Mouse (Mus musculus) G1E (cell line): ENCODE results near the gene Bnip1.

Experiments used
- CTCF ChIP-seq: IDR thresholded peaks from 2 replicates; pipeline ENCODE4 v1.5.1; 2012; ENCODE audit warnings: low read depth, low read length, inconsistent platforms, mixed read lengths
- GATA1 ChIP-seq: IDR thresholded peaks from 2 replicates; pipeline ENCODE4 v1.6.1; 2012; ENCODE audit warnings: borderline replicate concordance, low read length, inconsistent platforms, mixed read lengths
- GATA2 ChIP-seq: IDR thresholded peaks from 2 replicates; pipeline ENCODE4 v1.6.1; 2012; ENCODE audit warnings: low read depth, low read length, inconsistent platforms, borderline replicate concordance
- POLR2AphosphoS5 ChIP-seq: IDR thresholded peaks from 2 replicates; pipeline ENCODE4 v1.6.1; 2012; ENCODE audit warnings: low read depth, low read length, inconsistent platforms; ENCODE audit not compliant: insufficient replicate concordance
- TAL1 ChIP-seq: conservative IDR thresholded peaks from 2 replicates; pipeline ENCODE4 v1.6.1; 2012; ENCODE audit warnings: low read depth, low read length, inconsistent platforms, mixed read lengths

DNA sequence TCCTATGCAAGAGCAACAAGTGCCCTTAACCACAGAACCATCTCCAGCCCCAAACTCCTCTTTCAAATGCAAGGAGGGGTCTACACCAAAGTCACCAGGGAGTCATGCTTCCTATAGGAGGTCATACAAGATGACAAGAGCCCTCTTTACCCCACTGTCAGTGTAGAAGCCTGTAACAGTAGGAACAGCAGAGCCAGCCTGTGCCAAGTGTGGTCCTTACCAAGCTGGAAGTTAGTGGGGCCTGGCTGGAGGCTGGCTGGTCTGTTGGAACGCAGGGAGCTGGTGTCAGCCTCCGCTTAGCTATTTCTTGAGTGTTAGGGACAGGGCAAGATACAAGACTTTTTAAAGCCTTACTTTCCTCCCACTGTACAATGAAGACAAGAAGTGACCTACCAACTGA is 52.9 kb downstream of the Bnip1 start:
- TF ChIP-seq CTCF (no peak), GATA1 (no peak), GATA2 (no peak), POLR2AphosphoS5 (no peak), TAL1 (no peak)
